Mouse (Mus musculus) Muller cell, postnatal 12 days (primary cell): ENCODE data around the gene Lrtm2.

Source experiments
- DNase-seq: peaks from one replicate; pipeline ENCODE4 v3.0.0-alpha.2; 2015; ENCODE audit errors: inconsistent ontology term

Gene Lrtm2

DNA sequence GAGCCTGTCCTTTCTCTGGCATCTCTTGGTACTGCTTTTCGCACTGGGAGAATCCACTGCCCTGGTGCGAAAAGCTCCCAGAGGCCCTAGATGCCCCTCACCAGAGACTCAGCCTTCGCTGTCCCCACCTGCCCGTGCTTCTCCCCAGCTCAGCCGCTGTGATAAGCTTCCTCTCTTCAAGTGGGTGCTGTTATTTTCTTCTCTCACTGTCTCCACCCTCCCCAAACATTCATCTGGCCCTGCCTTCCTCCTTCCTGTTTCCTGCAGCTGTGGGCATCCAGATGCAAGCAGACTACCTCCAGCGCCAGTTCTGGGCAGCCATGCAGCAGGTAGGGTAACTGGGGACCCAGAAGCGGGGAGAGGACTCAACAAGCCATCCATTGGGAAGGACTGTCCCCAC, 5.6 kb upstream of the Lrtm2 start:
- no peak for DNase-seq

DNA sequence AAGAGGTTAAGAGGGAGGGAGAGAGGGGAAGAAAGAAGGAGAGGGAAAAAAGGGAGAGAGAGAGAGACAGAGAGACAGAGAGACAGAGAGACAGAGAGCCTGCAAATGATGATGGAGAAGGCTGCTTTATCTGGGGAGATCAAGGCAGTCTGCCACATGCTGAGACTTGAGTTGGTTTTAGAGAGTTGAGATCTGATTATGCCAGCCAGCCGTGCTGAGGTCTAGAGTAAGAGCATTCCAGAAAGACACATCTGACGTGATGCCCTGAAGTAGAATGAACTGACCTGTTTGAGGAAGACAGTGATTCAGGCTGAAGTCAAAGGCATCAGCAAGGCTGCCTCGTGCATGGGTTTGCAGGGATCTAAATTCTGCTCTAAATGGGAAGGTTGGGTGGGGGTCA, 3.3 kb upstream of the Lrtm2 start:
- DNase-seq = no peak

DNA sequence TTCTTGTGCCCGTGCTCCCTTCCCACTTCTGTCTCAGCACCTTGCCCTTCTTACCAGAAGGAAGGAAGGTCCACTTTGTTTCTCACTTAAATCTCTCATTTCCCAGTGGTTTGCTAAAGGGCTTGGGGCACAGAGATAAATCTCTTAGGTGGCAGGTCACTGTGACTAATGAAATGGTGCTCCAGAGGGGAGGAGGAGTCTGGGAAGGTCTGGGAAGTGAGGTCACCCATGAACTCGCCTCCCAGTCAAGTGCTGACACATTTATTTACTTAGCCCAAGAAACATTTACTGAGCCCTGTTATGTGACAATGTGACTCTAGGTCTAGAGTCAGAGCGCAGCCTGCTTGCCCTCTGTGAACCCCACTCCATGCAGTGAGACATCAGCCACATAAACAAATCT, 2.6 kb upstream of the Lrtm2 start:
- peak; percentile 43 for DNase-seq

DNA sequence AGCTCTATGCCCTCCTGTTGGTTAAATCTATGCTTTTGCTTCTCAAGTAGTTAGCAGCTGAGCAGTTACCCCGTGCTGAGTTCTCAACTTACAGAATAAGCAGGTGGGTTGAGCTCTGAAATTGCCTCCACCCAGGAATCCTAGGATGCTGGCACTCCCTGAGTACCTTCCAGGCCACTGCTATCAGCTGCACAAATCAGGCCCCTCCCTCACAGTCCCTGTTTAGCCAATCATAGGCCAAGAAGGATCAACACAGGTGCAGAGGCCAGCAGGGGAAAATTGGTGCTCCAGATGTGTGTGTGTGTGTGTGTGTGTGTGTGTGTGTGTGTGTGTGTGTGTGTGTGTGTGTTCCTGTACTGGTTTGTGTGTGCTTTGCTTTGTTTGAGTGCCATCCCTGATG, 1.5 kb upstream of the Lrtm2 start:
- DNase-seq = no peak

DNA sequence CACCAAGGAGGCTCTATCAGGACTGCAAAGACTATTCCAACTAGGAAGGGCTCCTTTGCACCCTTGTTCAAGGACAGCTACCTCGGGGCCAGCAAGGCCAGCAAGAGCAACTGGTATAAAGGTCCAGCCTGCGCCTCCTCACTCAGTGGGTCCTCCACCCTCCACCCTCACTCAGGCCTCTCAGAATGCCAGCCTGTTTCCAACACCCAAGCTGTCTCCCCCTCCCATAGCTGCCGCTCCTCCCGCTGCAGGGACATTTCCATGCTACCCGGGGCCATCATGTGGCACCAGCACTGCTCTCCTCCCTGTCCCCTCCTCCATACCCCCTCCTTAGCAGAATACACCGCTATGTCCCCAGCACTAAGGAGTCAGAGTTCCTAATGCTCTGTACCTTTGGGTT, 630 bp downstream of the Lrtm2 start:
- DNase-seq = no peak

DNA sequence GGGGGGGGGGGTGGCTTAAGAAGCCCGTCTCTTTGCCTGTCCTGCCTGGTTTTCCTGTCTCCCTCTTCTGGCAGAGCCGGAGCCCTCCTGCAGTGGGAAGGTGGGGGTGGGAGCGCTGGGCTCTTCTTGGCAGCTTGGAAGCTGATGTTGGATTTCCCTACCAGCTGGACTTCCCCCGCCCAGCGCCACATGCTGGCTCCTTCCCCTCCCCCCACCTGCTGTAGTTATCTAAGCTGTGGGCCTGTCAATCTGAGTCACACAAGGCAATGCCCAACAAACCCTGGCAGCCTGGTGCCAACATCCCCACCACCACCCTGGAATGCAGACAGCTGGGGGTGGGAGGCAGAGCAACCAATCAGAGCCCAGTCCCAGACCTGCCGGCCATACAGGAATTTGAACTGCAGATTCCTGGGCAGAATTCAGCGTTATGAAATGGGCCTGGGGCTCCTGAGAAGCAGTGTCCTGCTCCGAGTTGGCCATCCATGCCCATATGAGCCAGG, 1.3 kb downstream of the Lrtm2 start:
- peak; percentile 97 for DNase-seq

DNA sequence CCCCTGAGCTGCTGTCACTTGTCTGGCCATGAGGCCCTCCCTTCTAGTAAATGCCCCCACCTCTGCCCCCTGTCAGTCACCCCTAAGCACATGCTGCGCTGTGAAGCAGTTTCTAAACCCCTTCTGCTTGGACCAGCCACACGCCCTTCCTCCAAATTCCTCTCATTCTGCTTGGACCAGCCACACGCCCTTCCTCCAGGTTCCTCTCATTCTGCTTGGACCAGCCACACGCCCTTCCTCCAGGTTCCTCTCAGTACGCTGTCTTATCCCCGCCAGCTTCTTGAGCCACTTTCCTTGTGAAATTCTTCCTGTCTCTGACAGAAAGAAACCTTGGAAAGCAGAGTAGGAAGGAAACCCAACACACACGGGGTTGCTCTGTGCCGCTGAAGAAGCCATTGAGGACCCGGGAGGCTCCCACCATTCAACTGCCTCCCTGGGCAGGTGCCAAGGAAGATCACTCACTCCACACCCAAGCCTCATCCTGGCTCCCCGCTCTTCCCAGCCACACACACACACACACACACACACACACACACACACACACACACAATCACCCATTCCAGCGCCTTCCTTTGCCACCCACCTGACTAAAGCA, 1.9 kb downstream of the Lrtm2 start:
- peak; percentile 29 for DNase-seq

DNA sequence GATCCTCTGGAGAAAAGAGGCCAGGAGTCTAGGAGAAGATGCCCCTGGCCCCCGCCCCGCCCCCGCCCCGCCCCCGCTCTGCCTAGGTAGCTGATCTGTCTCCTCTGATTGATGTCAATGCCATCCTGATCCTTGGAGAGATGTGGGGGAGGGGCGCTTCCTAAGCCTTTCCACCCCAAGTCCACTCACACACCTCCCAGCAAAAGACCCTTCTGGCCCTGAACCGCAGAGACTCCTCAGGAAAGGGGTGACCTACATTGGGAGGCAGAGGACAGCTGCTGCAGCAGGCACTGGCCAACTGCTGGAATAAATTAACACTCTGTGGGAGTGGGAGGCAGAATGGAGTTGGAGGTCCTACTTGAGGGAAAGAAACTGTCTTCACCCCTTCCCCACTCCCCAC, 4.0 kb downstream of the Lrtm2 start:
- no peak for DNase-seq

DNA sequence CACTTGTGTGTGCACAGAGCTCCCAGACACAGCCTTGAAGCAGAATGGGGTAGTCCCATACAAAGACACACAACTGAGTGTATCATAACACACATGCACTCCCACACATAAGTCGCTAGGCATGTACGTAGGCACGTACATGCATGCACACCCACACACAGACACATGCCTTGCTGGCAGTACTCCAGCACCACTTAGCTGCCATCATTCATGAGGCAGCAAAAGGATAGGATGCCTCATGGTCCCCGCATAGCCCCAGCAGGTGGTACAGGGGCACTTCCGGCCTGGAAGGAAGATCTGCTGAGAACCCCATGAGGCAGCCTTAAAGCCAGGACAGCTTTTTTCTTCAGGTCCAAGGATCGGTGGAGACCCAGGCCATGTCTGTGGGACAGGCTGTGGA, 4.6 kb downstream of the Lrtm2 start:
- DNase-seq = no peak

DNA sequence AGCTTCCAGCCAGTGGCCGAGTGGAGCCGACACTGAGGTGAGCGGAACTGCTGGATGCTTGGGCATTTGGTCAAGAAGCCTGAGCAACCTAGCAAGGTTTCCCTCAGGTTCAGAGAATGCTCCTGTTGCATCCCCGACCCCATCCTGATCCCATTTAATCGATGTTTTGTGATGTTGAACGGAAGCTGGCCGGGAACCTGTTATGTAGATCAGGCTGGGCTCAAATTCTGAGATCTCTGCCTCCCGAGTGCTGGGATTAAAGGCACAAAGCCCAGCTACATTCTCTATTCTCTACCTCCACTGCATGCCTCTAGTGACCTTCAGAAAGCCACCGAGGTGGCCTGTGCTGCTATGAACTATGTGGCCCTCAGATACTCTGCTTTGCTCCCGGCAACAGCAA, 5.8 kb downstream of the Lrtm2 start:
- DNase-seq = no peak

DNA sequence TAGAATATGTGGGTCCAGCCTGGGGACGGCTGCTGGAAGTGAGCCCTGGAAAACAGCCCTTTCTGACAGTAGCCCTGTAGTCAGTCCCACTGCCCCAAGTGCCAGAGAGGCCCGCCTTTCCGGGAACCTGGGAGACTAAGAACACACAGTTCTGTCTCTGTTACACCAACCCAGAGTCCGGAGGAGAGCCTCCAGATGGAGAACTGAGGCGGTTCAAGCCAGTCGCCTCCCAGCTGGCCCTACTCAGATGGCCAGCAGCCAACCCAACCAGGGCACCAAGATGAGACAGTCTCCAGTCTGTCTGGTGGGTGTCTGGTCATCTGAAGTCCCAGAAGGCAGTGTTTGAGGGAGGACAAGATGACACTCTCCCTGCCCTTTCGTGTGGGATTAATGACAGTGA, 8.8 kb downstream of the Lrtm2 start:
- DNase-seq = no peak

DNA sequence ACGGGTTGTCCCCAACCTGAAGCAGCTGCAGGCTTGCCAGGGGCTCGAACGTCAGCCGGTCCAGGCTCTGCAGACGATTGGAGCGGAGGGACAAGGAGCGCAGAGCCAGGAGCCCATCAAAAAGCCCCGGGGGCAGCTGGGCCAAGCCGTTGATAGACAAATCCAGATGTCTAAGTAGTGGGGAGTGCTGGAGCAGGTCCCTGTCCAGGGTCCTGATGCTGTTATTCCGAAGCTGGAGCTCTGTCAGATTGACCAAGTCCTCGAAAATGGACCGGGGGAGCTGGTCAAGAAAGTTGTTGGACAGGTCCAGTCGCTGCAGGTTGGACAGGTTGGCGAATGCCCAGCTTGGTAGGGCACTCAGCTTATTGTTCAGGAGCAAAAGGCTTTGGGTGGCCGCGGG, 10.1 kb downstream of the Lrtm2 start:
- peak; percentile 33 for DNase-seq

DNA sequence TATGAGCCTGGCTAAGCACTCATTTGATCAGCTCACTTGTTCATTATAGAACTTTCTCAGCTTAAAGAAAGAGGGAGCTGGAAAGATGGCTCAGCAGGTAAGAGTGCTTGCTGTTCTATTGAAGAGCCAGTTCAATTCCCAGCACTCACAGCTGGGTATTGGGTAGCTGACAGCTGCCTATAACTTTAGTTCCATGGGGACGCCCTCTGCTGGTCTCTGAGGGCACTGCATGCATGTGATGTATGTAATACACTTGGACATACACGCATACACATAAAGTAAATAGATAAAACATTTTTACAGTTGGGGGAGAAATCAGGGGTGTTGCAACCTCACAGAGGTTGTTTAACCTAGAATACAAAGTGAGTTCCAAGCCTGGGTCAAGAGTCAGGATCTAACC, 11.2 kb downstream of the Lrtm2 start:
- no peak for DNase-seq

DNA sequence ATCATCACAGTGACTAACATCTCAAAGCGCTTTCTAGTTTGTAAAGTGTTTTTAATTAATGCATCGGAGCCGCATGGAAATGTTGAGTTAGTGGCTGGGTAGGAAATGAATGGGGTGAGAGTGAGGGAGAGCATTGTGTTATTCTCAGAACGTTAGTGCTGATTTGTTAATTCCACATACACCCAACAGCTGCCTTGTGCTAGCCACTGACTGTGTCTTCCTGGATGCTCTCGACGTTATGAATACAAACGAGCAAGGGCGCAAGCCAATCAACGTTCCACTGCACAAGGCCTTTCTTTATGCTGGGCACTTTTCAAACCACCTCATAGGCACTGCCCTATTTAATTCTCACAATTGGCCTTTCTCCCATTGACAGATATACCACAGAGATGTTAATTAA, 11.8 kb downstream of the Lrtm2 start:
- DNase-seq = peak; percentile 78

DNA sequence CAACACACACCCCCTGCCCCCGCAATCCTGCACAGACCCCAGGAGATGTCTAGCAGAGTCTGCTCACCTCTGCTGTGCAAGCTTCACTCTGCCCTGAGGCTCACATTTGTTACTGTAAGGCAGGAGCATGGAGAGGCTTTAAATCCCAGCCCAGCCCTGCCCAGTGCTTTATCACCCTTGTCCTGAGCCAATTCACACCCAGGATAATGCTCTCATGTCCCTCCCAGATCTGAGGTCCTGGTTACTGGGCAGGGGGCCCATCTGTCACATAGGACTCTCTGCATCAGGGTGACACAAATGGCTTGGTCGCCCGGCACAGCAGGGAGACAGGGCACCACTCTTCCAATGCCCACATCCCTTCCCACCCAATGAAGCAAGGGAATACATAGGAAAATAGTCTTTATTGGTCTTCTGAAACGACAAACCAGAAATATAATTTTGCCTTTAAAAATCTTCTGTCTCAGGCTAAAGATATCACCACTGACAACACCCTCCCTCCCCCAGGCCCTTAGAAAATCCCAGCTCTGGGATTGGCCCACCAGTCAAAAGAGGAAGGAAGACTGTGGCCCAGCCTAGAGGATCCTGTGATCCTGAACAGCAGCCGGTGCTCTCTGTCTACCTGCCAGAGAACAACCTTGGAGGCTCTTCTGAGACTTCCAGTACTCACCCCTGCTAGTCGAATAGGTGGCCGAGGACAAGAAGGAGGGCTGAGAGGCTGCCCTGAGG, 15.7 kb downstream of the Lrtm2 start:
- DNase-seq = no peak

DNA sequence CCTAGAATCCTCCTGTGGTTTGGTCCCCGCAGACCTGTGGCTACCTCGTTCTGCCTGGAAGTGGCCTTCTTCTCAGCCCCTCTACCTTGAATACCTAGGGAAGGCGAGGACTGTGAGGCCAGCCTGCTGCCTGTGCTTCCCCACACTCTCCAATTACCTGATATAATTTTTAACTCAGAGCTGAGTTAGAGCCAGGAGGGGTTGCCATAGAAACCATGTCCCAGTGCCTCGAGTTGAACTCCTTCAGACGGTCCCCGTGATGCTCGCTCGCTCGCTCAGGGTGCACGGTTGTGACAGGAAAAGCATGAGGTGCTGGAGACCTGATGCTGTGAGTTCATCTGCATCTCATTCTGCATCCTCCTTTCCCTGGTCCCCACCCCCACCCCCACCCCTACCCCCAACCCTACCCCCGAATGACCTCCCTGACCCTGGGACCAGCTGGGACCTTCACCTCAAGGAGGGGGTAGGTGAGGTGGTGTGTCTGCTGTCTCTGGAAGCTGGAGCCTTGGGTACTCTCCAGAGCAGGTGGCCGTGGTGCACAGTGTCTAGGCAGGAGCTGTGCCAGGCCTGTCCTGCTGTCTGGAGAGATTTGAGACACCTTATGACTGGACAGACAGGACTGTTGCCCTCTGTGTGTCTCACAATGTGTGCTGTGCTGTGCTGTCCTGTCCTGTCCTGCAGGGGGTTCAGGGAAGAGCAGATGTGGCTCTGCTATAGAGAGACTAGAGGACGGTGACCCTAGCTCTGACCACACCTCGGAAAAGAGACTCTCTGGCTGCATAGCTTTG, 16.8 kb downstream of the Lrtm2 start:
- DNase-seq = no peak

DNA sequence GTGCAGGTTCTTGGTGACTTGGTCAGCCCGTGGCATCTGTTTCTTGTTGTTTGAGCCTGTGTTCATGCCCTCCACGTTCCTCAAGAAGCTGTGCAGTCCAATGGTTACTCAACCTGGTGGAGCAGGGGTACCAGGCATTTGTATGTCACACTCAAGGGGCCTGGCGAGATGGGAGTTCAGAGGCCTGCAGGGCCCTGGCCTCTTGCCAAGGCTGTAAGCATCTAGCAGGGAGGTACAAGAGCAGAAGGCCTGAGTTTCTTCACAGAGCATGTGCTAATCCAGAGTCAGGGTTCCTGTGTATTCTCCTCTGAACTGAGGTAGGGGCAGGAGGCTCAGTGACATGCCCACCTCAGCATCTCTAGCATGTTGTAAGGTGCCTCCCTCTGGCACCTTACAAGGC, 17.5 kb downstream of the Lrtm2 start:
- DNase-seq = no peak

DNA sequence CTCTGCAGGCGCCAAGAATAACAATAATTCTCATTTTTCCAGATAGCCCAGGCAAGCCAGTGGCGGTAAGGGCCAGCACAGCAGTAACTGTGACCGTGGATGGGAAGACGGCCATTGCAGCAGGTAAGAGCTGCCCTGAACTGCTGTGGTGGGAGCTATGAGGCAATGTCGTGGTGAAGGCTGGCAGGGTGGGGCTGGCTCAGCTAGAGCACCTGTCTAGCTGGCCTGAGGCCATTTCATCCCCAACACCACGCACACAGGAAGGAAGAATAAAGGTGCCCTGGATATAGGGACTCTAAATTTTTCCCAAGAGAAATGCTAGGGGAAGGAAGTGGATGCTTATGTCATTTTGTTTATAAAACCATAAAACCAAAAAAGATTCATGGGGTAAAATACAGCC, 18.2 kb downstream of the Lrtm2 start:
- no peak for DNase-seq

DNA sequence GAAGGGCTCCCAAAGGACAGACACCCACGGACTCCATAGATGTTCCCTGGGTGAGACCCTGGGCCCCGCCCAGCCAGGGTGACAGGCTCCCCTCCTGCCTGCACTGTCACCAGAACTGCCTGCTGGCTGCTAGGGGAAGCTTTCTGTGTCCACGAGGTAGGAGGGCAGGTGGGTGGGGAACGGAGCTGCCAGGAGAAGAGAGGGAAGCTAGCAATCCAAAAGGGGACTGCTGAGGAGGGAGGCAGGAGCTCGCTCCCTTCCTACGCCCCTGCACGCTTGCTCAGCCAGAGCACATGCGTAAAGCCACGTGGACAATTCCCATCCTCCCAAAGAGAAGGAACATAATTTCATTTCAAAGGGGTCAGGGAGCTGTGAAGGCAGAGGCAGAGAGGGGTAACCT, 20.4 kb downstream of the Lrtm2 start:
- DNase-seq = no peak

DNA sequence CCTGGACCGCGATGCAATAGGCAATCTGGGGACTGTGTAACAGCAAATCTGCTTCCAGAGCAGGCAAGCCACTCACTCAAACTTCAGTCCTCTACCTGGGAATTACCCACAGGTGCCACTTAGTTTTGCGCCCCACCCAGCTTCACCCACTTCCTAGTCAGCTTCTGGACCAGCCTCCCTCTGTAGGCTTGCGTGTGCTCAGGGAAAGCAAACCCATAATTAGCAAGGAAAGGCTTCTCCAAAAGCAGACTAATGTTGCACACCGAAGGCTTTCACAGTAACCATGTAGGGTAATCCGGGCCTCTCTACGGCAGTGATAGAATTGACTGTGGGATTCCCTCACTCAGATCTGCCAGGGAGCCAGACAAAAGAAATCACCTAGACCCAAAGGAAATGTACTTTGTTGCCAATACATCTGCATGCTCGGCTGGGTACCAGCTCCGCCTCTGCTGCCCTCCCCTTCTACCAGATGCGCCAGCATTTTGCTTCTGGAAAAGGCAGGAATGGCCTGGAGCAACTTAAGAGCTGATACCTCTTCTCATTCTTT, 22.6 kb downstream of the Lrtm2 start:
- no peak for DNase-seq

DNA sequence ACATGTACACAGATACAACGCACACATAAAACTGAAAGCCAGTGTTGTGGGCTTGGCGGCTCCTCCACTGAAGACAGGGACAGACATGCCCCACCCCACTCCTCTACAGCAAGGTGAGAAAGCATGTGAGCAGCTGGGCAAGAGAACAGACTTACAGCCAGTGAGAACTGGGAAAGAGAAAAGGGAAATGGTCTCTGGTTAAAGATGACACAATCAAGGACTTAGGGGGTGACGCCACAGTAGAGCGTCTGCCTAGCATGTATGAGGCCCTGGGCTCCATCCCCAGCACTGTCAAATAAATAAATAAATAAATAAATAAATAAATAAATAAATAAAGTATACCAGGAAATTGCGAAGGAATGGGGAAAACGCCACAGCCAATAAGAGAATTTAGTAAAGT, 27.2 kb downstream of the Lrtm2 start:
- DNase-seq = no peak

DNA sequence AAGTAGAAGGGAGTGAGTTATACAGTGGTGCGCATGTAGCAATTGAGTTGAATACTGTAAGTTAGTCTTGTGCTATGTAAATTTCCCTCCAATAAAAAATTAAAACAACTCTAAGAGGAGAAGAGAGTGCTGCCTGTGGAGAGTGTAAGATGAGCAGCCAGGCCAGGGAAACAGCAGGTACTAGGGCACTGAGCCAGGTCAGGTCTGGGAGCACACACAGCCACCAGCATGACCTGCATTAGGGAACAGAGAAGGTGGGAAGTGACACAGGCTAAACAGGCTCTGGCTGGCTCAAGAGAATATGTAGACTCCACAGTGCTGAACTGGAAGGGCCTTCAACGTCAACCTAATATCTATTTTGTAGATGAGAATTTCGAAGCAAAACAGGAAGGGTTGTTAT, 29.3 kb downstream of the Lrtm2 start:
- DNase-seq = no peak

DNA sequence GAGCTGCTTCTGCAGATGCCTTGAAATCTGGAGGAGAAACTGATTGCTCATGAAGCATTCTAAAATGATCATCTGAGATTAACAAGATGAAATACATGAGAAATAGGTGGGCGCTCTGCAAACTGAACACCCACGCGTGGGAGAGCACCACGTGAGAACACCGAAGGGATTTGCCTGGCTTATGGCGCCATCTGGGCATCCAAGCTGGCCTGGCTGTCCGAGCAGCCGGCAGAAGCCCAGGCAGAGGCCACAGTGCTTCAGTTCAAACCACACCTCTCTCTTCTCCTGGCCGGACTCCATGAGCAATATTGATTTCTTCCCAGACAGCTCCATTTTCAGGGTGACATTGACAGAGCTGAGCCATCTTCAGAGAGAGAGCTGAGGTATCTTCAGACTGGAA, 49.8 kb downstream of the Lrtm2 start:
- no peak for DNase-seq
